Mouse (Mus musculus) v-Abl transformed pro-B cells (cell line): ENCODE measurements at regions not wholly inside any gene's neighbourhood (a gene's known extent, or its start where the extent isn't known, plus 50 kb on each side); places are given as distances from the start of the nearest gene placed in this dataset.

ENCODE experiments used
- in situ Hi-C, 2 experiments: fragments of 400-800 bp; cut with MboI; formaldehyde crosslinking; loops; one replicate each; pipeline ENCODE4 v1.15.1; 2025; ENCODE audit not compliant: unreplicated experiment in 2 of 2

DNA sequence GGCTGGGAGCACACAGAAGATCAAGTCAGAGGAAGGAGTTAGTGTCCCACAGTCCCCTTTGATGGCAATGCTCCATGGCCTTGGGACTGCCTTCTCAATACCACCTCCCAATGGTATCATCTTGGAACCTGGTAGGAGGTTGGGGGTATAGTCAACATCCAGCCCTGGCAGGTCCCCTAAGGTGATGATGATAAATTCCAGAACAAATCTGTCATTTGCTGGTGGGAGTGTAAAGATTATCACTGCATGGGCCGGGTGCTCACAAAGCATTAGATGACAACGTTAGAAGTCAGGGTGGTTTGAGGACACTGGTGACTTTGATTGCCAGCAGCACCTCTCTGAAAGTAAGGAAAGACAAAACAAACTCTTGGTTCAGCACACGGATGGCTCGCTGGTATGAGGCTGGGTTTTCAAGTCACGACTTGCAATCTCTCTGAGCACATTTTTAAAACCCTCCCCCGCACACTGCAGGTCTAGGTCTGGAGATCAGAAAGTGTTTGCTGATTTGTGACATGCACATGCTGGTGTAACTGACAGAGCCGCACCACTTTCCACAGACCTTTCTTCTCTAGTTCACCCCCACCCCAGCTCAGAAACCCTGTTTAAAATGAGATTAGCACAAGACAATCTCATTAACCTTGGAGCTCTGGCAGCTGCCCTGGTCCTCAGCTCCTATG, 154.5 kb upstream of the Kbtbd8 start:
- in situ Hi-C loops = loop anchor here in 1 of 2 experiments (10.0 kb wide), 1 partner anchor 348 kb away; no protein-coding TSS in a partner anchor

DNA sequence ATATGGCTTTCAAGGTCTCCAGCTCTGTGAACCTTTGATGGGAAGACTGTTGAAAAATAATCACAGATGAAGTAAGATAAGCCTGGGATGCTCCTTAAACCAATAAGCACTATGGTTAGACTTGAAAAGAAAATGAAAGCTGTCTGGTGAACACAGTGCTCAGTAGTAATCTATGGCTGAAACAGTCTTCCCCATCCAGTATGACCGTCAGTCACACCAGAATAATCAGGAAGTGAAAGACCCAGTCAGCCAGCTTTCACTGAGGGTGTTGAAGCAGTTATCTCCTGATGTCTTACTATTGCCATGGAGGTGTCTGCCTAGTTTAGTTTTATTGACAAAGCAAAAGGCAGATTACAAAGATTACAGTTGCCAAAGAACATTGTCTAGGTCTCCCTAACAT, 155.2 kb upstream of the Kbtbd8 start:
- in situ Hi-C loops = loop anchor here in 1 of 2 experiments (10.0 kb wide), 1 partner anchor 347 kb away; no protein-coding TSS in a partner anchor

DNA sequence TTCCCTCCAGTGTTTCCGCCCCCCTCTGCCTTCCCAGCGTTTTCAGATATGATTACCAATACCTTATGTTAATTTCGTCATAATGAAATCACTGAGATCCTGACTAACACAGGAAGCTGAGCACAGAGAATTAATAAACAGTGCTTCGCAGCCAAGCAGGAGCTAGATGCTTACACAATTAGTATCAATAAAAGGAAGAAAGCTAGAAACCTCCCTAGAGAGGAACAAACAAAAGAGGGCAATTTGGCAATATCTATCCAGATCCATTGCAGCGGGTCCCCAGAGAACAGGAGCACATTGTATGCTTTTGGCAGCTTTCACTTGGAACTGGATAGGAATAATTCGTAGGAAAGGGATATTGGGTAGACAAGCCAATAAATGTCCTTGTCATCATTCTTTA, 159.1 kb upstream of the Kbtbd8 start:
- in situ Hi-C loops = no loop called here

GRCm38 (mm10) chr6:94957172-94957668, 159.8 kb upstream of the Kbtbd8 start:
- in situ Hi-C loops = no loop called here

- in situ Hi-C loops = no loop called here
Observed at GRCm38 (mm10) chr6:94954580-94954979, 162.5 kb upstream of the Kbtbd8 start.

DNA sequence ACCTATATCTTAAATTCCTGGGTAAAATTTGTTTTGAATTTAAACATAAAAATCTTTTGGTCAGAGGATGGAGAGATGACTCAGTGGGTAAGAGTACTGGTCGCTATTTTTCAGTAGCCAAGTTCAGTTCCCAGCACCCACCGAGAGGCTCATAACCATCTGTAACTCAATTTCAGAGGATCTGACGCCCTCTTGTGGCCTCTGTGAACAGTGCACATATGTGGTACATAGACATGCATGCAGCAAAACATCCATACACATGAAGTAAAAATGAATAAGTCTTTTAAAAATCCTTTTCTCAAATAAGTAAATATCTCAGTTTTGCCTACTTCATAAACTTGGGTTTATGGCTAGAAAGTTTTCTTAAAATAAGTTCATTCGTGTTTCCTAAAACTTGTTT, 163.4 kb upstream of the Kbtbd8 start:
- in situ Hi-C loops = no loop called here

- in situ Hi-C loops = no loop called here
Observed at GRCm38 (mm10) chr6:94951971-94952768, 164.9 kb upstream of the Kbtbd8 start.

DNA sequence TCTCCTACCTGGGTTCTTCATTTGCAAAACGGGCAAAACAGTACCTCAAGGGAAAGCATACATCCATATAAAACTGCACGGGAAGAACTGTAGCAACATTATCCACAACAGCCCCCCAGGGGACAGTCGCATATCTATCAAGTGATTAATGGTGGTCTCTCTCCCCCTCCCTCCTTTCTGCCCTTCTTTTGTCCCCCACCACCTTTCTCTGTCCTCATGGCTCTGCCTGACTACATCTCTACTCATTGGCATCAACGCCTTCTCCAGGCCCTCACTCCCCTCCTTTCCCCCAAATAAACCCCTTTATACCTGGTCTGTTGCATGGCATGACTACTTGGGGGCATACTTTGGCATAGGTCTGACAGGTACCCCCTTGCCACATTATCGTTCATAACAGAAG, 166.1 kb upstream of the Kbtbd8 start:
- in situ Hi-C loops = no loop called here

DNA sequence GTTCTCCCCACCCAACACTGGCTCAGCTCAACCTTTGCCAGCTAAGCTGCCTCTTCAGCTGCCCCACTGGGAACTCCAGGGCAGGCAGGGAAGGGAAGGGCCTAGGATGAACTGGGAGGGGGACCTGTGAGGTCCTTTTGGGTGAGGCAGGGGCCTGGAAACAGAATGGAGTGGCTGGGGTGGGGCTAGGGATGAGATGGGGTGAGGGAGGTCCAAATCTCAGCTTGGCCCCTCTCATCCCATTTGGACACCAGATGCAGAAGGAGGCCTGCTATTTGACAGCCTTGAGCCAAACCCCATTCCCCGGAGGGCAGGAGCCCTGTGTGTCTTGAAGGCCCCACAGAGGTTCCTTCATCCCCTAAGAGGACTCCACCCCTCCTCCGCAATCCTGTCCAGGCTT, 166.7 kb upstream of the Kbtbd8 start:
- in situ Hi-C loops = no loop called here

DNA sequence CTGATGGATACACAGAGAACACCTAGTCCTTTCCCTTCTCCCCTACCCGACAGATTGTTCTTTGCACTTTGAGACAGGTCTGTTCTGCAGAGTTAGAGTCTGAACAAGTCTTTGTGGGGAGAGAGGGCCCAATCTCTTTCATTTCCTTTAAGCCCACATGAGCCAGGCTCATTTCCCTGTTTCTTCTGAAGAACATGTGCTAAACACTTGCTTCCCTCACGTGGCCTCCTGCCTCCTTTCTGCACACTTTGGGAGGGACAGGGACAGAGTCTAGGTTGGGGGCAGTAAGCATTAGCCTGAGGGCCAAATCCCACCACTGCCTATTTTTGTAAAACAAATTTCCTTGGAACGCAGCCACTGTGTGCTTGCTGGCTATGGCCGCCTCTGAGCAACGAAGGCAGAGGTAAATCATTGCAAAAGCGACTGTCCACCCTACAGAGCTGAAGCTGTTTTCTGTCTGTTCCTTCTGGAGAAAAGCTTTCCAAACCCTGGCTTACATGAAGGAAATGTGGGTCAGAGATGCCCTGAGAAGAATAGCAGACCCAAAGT, 170.6 kb upstream of the Kbtbd8 start:
- in situ Hi-C loops = no loop called here

- in situ Hi-C loops = no loop called here
Observed at GRCm38 (mm10) chr6:94945715-94946114, 171.3 kb upstream of the Kbtbd8 start.

- in situ Hi-C loops = no loop called here
Observed at GRCm38 (mm10) chr6:94944196-94944595, 172.8 kb upstream of the Kbtbd8 start.

DNA sequence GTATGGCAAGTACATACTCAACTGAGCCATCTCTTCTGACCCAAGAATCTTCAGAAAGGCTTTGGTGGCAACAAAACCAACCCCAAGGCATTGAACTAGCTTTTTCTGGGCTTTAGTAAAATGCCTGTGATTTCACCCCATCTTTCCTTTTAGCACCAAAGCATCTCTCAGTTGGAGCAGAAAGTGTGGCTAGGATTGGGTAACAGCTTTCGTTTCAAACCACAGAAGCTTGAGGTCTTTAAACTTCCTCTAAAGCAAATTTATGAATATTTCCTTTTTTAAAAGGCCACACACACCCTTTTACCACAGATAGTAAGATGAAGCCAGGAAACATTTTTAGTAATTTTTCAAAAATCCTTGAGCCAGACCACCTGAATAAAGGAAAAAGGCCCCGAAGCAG, 178.1 kb upstream of the Kbtbd8 start:
- in situ Hi-C loops = no loop called here

DNA sequence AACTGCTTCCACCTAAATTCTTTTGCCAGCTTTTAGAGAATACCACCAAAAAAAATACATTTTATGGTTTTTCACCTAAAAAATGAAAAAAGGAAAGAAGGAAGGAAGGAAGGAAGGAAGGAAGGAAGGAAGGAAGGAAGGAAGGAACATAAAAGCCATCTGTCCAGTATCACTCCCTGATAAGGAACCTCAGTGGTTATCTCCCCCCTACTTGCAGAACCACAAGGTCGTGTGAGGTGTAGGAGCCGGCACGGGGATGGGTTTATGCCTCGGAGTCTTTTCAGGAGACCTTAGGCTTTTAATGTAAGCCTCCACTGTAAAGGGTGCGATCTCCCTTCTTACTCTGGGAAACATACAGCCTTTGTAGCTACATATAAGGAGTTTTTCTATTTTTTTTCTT, 180.8 kb upstream of the Kbtbd8 start:
- in situ Hi-C loops = no loop called here

- in situ Hi-C loops = no loop called here
Observed at GRCm38 (mm10) chr6:94935706-94936105, 181.3 kb upstream of the Kbtbd8 start.

DNA sequence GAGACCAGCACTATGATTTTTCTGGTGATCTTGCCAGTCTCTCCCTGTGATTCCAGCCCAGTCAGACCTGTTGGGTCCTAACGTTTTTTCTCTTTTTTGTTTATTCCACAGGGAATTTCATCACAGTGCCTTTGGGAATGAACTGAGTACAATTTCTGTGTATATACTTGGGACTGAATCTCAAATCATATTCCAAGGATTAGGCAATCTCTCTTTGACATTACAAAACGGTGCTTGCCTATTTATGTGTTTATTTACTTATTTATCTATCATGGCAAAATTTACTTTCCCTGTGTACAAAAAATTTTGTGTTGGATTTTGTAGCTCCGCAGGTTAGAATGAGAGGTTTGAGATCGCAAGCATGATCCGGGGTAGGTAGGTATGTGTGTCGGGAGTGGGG, 189.2 kb upstream of the Kbtbd8 start:
- in situ Hi-C loops = no loop called here

DNA sequence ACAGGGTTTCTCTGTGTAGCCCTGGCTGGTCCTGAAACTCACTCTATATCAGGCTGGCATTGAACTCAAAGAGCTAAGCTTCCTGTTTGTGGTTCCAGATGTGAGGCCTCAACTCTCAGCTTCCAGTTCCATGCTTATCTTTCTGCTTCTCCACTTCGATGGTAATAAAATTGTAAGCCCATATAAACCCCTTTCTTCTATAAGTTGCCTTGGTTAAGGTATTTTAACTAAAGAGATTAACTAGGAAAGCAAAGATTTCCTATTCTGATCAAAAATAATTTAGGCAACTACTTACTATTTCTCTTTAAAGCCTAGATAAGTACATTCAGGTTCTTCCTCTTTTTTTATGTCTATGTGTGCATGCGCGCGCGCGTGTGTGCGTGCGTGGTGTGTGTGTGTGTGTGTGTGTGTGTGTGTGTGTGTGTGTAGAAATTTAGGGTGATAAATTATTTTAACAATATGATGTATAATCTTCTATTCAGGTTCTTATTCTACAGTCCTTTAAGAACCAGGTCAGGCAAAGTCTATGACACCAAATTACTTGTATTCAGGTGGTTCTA, 190.3 kb upstream of the Kbtbd8 start:
- in situ Hi-C loops = no loop called here

GRCm38 (mm10) chr6:94925408-94925807, 191.6 kb upstream of the Kbtbd8 start:
- in situ Hi-C loops = no loop called here

- in situ Hi-C loops = no loop called here
Observed at GRCm38 (mm10) chr6:94924338-94925039, 192.6 kb upstream of the Kbtbd8 start.

GRCm38 (mm10) chr6:94921741-94922140, 195.3 kb upstream of the Kbtbd8 start:
- in situ Hi-C loops = no loop called here

GRCm38 (mm10) chr6:94920770-94921169, 196.3 kb upstream of the Kbtbd8 start:
- in situ Hi-C loops = no loop called here
